Mouse (Mus musculus) subcutaneous adipose tissue, adult 2 months (tissue): ENCODE data around the gene Chadl. TPM values are rescaled to one million over a fixed set of nuclear protein-coding genes. Genes with fewer than 3 reads are reported as not detected.

Experiments used
- polyA plus RNA-seq: library from polyadenylated mRNA; depleted of rRNA; stranded (reverse); fragments of >200 nt; gene quantifications from 2 replicates; pipeline ENCODE4 v1.2.3, GENCODE M21; 2012; ENCODE audit warnings: low replicate concordance; rRNA removed

The Chadl gene
- 3.9 and 7.4 TPM in 2 replicates for polyA plus RNA-seq

GRCm38 (mm10) chr15:81697175-81697574 lies at the start of gene Chadl:
Gene Chadl (minus strand): TSS chr15:81697287.

GRCm38 (mm10) chr15:81744992-81745600 lies 48.0 kb upstream of the Chadl start, which contains the start of the genes Zc3h7b and Rangap1:
Gene Zc3h7b (plus strand): TSS chr15:81745057.
Gene Rangap1 (minus strand): TSS chr15:81745530.

GRCm38 (mm10) chr15:81663697-81664561 lies 33.2 kb downstream of the Chadl start, which contains the start of gene L3mbtl2:
Gene L3mbtl2 (plus strand): TSS chr15:81663889.

Other genes with a start within 250 kb of the Chadl start
- 53.2 and 60.3 TPM in 2 replicates for gene Rbx1, start 231.0 kb downstream of the Chadl start, polyA plus RNA-seq
- 21.0 and 52.6 TPM in 2 replicates for gene Ep300, start 111.9 kb downstream of the Chadl start, polyA plus RNA-seq
- gene L3mbtl2, start 33.4 kb downstream of the Chadl start, polyA plus RNA-seq: 14.6 and 18.1 TPM in 2 replicates
- 33.7 and 62.4 TPM in 2 replicates for gene Zc3h7b, start 47.8 kb upstream of the Chadl start, polyA plus RNA-seq
- 22.6 and 40.1 TPM in 2 replicates for gene Rangap1, start 48.2 kb upstream of the Chadl start, polyA plus RNA-seq
- 62.7 and 76.8 TPM in 2 replicates for gene Tef, start 105.1 kb upstream of the Chadl start, polyA plus RNA-seq
- 39.8 and 42.4 TPM in 2 replicates for gene Tob2, start 161.5 kb upstream of the Chadl start, polyA plus RNA-seq
- gene Phf5a, start 174.6 kb upstream of the Chadl start, polyA plus RNA-seq: 40.8 and 53.1 TPM in 2 replicates
- gene Aco2, start 175.0 kb upstream of the Chadl start, polyA plus RNA-seq: 461 and 738 TPM in 2 replicates
- 20.3 and 22.0 TPM in 2 replicates for gene Polr3h, start 229.0 kb upstream of the Chadl start, polyA plus RNA-seq
- 3.8 and 39.1 TPM in 2 replicates for gene Csdc2, start 239.5 kb upstream of the Chadl start, polyA plus RNA-seq